Mouse (Mus musculus) midbrain, embryonic 11.5 days (tissue): Measurements from ENCODE around the gene Upf2. TPM values are rescaled to one million over a fixed set of nuclear protein-coding genes. Genes with fewer than 3 reads are reported as not detected.

Experiments used
- ATAC-seq: fragments of 200-750 bp; cut with Nextera tagmentation; 2 replicates; pipeline ENCODE4 v1.8.0; 2017; ENCODE audit warnings: moderate TSS enrichment, moderate library complexity; ENCODE audit not compliant: low FRiP score
- DNase-seq: peaks from one replicate; pipeline ENCODE4 v3.0.0; 2015; ENCODE audit warnings: low spot score; ENCODE audit errors: missing footprints
- H3K27ac ChIP-seq: fragments of 300-500 bp; sonication (generic); 2 replicates; pipeline ENCODE4 v1.5.1; 2014; ENCODE audit warnings: low read depth, low read length
- H3K27me3 ChIP-seq: fragments of 300-500 bp; sonication (generic); 2 replicates; pipeline ENCODE4 v1.6.1; 2014; ENCODE audit warnings: mild to moderate bottlenecking, low read length, moderate library complexity, mixed read lengths; ENCODE audit not compliant: control insufficient read depth, insufficient read depth
- H3K36me3 ChIP-seq: fragments of 300-500 bp; sonication (generic); 2 replicates; pipeline ENCODE4 v1.6.1; 2014; ENCODE audit warnings: mild to moderate bottlenecking, low read length, moderate library complexity, mixed read lengths; ENCODE audit not compliant: control insufficient read depth, insufficient read depth
- H3K4me1 ChIP-seq: fragments of 300-500 bp; sonication (generic); 2 replicates; pipeline ENCODE4 v1.6.1; 2014; ENCODE audit warnings: low read length; ENCODE audit not compliant: control insufficient read depth, insufficient read depth
- H3K4me2 ChIP-seq: fragments of 300-500 bp; sonication (generic); 2 replicates; pipeline ENCODE4 v1.6.1; 2014; ENCODE audit warnings: mild to moderate bottlenecking, moderate library complexity
- H3K4me3 ChIP-seq: fragments of 300-500 bp; sonication (generic); 2 replicates; pipeline ENCODE4 v1.5.1; 2014; ENCODE audit warnings: low read depth, low read length
- H3K9ac ChIP-seq: fragments of 300-500 bp; sonication (generic); 2 replicates; pipeline ENCODE4 v1.6.1; 2014; ENCODE audit warnings: low read length
- H3K9me3 ChIP-seq: fragments of 300-500 bp; sonication (generic); 2 replicates; pipeline ENCODE4 v1.6.1; 2016; ENCODE audit warnings: low read length; ENCODE audit not compliant: control insufficient read depth
- WGBS: fragments of 180-500 bp; shearing (Covaris S2); extraction: QIAGEN DNeasy Blood & Tissue Kit; methylation state at CpG from one replicate; pipeline ENCODE4 v1.1.7; 2014; 5-methylcytosine and 5-hydroxymethylcytosine counted together
- polyA plus RNA-seq: library from polyadenylated mRNA; unstranded; fragments of >200 nt; fragmentation: Nextera tagmentation; extraction: Ambion mirVana; gene quantifications from 2 replicates; pipeline ENCODE4 v1.2.1, GENCODE M21; 2014

The Upf2 gene
- 13.2 and 14.0 TPM in 2 replicates for polyA plus RNA-seq

- Histone ChIP-seq H3K4me3 (peak within 1 kb of the TSS; percentile 90), H3K36me3 (no peaks in the 10 kb centered on the region), H3K9me3 (no peaks in the 10 kb centered on the region), H3K27me3 (no peaks in the 10 kb centered on the region), H3K4me1 (peaks cover 7% of the 10 kb centered on the region), H3K27ac (peak within 1 kb of the TSS; percentile 75), H3K4me2 (peak within 1 kb of the TSS; percentile 85), H3K9ac (peak within 1 kb of the TSS; percentile 88)
- peak; percentile 98 for DNase-seq
- peak; percentile 96 for ATAC-seq
- WGBS = under 1% methylated on average over 44 of the region's 54 CpGs
These were observed at the start of gene Upf2 for GRCm38 (mm10) chr2:5950766-5951595. Gene Upf2 (plus strand): TSS chr2:5951469.

GRCm38 (mm10) chr2:5906092-5906491 lies 45.2 kb upstream of the Upf2 start:
- peaks cover 2% of the 10 kb centered on the region; the same call in 1 of the 2 replicates for H3K36me3 ChIP-seq
- H3K27ac ChIP-seq = no peak overlapping the region
- H3K4me1 ChIP-seq = no peaks in the 10 kb centered on the region
- WGBS = 81% methylated on average over 5 of the region's 5 CpGs
- H3K9me3 ChIP-seq = no peaks in the 10 kb centered on the region
- ATAC-seq (no peak), DNase-seq (no peak)
- H3K4me2 ChIP-seq = no peak overlapping the region
- H3K4me3 ChIP-seq = no peak overlapping the region
- no peaks in the 10 kb centered on the region for H3K27me3 ChIP-seq
- no peak overlapping the region for H3K9ac ChIP-seq

- ATAC-seq (no peak), DNase-seq (peak; percentile 89)
- no peak overlapping the region for H3K9ac ChIP-seq
- no peaks in the 10 kb centered on the region for H3K4me1 ChIP-seq
- H3K4me2 ChIP-seq = no peak overlapping the region
- no peak overlapping the region for H3K4me3 ChIP-seq
- no peaks in the 10 kb centered on the region for H3K27me3 ChIP-seq
- peaks cover 2% of the 10 kb centered on the region; the same call in 1 of the 2 replicates for H3K36me3 ChIP-seq
- WGBS = 53% methylated on average over 3 of the region's 3 CpGs
- no peak overlapping the region for H3K27ac ChIP-seq
- H3K9me3 ChIP-seq = no peaks in the 10 kb centered on the region
These were observed 44.6 kb upstream of the Upf2 start for GRCm38 (mm10) chr2:5906625-5907024.

- ATAC-seq = no peak
- H3K4me3 ChIP-seq = no peak overlapping the region
These were observed 39.8 kb upstream of the Upf2 start for GRCm38 (mm10) chr2:5911282-5911965.

GRCm38 (mm10) chr2:5922823-5923222 lies 28.4 kb upstream of the Upf2 start:
- ATAC-seq (no peak), DNase-seq (no peak)
- no peaks in the 10 kb centered on the region for H3K27me3 ChIP-seq
- 91% methylated on average over 6 of the region's 6 CpGs for WGBS
- no peak overlapping the region for H3K4me3 ChIP-seq
- no peaks in the 10 kb centered on the region for H3K9me3 ChIP-seq
- no peaks in the 10 kb centered on the region for H3K36me3 ChIP-seq
- no peak overlapping the region for H3K4me2 ChIP-seq
- H3K9ac ChIP-seq = no peak overlapping the region
- no peak overlapping the region for H3K27ac ChIP-seq
- no peaks in the 10 kb centered on the region for H3K4me1 ChIP-seq

More at GRCm38 (mm10) chr2:5911282-5911965, 39.8 kb upstream of the Upf2 start:
- Histone ChIP-seq H3K9me3 (no peaks in the 10 kb centered on the region), H3K4me1 (no peaks in the 10 kb centered on the region), H3K9ac (no peak overlapping the region), H3K27ac (no peak overlapping the region), H3K4me2 (no peak overlapping the region), H3K27me3 (no peaks in the 10 kb centered on the region), H3K36me3 (peaks cover 2% of the 10 kb centered on the region; the same call in 1 of the 2 replicates)
- 75% methylated on average over 16 of the region's 16 CpGs for WGBS
- DNase-seq = no peak

GRCm38 (mm10) chr2:5923786-5924185 lies 27.5 kb upstream of the Upf2 start:
- Histone ChIP-seq H3K27ac (no peak overlapping the region), H3K27me3 (no peaks in the 10 kb centered on the region), H3K9me3 (no peaks in the 10 kb centered on the region), H3K4me1 (no peaks in the 10 kb centered on the region), H3K4me3 (no peak overlapping the region), H3K9ac (no peak overlapping the region), H3K36me3 (no peaks in the 10 kb centered on the region), H3K4me2 (no peak overlapping the region)
- DNase-seq = no peak
- WGBS = 82% methylated on average over 9 of the region's 9 CpGs
- no peak for ATAC-seq

- DNase-seq = no peak
- no peak for ATAC-seq
- no peak overlapping the region for H3K9ac ChIP-seq
- no peaks in the 10 kb centered on the region for H3K36me3 ChIP-seq
- H3K27me3 ChIP-seq = no peaks in the 10 kb centered on the region
- no peak overlapping the region for H3K4me2 ChIP-seq
- no peak overlapping the region for H3K4me3 ChIP-seq
- no peaks in the 10 kb centered on the region for H3K4me1 ChIP-seq
- no peak overlapping the region for H3K27ac ChIP-seq
- no peaks in the 10 kb centered on the region for H3K9me3 ChIP-seq
- WGBS = 96% methylated on average over 5 of the region's 5 CpGs
These were observed 23.8 kb upstream of the Upf2 start for GRCm38 (mm10) chr2:5927481-5927880.

- no peaks in the 10 kb centered on the region for H3K27me3 ChIP-seq
- no peak for DNase-seq
- ATAC-seq = no peak
- no peak overlapping the region for H3K4me3 ChIP-seq
- no peak overlapping the region for H3K9ac ChIP-seq
- H3K27ac ChIP-seq = no peak overlapping the region
- no peaks in the 10 kb centered on the region for H3K9me3 ChIP-seq
- no peaks in the 10 kb centered on the region for H3K36me3 ChIP-seq
- no peak overlapping the region for H3K4me2 ChIP-seq
- no peaks in the 10 kb centered on the region for H3K4me1 ChIP-seq
- WGBS = 91% methylated on average over 5 of the region's 5 CpGs
These were observed 21.5 kb upstream of the Upf2 start for GRCm38 (mm10) chr2:5929793-5930192.
